Mouse (Mus musculus) cortical plate, adult 2 months (tissue): Measurements from ENCODE around the gene Faf2.

Experiments
- CTCF ChIP-seq: fragments of 200-500 bp; IDR thresholded peaks from 2 replicates; pipeline ENCODE4 v1.5.1; 2011; ENCODE audit warnings: mild to moderate bottlenecking, control low read depth, low read length; ENCODE audit not compliant: insufficient read depth; ENCODE audit errors: extremely low read depth
- POLR2A ChIP-seq: fragments of 200-500 bp; IDR thresholded peaks from 2 replicates; pipeline ENCODE4 v1.6.1; 2011; ENCODE audit warnings: mild to moderate bottlenecking, low read length, control low read depth; ENCODE audit not compliant: insufficient read depth; ENCODE audit errors: extremely low read depth

- TF ChIP-seq CTCF (no peak), POLR2A (no peak)
Measured at GRCm38 (mm10) chr13:54607204-54607603, 14.4 kb upstream of the Faf2 start.
